Mouse (Mus musculus): ENCODE data around the gene Hist2h3b. TPM values are rescaled to one million over a fixed set of nuclear protein-coding genes. Genes with fewer than 3 reads are reported as not detected.

Hist2h3b gene
- polyA plus RNA-seq, 1 experiment: 1,135 TPM

- Histone ChIP-seq H3K27me3 (ENCODE audit: control insufficient read depth, insufficient read depth, low read length) (no peaks in the 10 kb centered on the region), H3K4me1 (replicated peaks; ENCODE audit: control insufficient read depth, insufficient read depth, low read length) (peaks cover 23% of the 10 kb centered on the region), H3K27ac (ENCODE audit: control insufficient read depth, insufficient read depth, low read length) (peak overlapping the region; percentile 97), H3K4me3 (ENCODE audit: control insufficient read depth, insufficient read depth, low read length) (peak overlapping the region; percentile 89), H3K36me3 (ENCODE audit: control insufficient read depth, insufficient read depth, low read length) (no peaks in the 10 kb centered on the region)
- 8% methylated on average over 9 of the region's 9 CpGs for WGBS
- TF ChIP-seq CTCF (IDR thresholded peaks at IDR 0.05; ENCODE audit: borderline replicate concordance, control insufficient read depth, extremely low read depth, insufficient read depth, low read length, poor library complexity) (no peak), POLR2A (IDR thresholded peaks at IDR 0.05; ENCODE audit: control insufficient read depth, extremely low read depth, insufficient read depth, low read length, poor library complexity) (no peak)
- DNase-seq: peak; percentile 45
Measured at GRCm38 (mm10) chr3:96221640-96222038, 46.8 kb upstream of the Hist2h3b start.

DNA sequence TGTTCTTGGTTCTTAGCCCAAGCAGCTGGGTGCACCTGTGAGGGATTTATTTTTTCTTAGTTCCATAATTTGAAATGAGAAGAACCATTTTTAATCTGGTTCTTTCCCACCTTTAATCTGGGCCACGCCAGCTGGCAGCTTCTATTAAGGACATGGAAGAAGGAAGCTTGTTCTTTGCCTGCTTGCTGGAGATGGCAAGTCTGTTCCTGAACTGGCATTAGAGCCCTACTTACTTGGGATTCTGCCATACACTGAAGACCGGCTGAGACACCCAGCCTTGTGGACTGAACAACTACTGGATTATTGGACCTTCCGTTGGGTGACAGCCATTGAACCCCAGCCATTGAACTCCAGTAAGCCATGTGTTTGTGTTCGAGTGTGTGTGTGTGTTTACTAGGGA, 45.7 kb upstream of the Hist2h3b start:
- DNase-seq: no peak
- Histone ChIP-seq H3K27ac (ENCODE audit: control insufficient read depth, insufficient read depth, low read length) (no peak overlapping the region), H3K4me3 (ENCODE audit: control insufficient read depth, insufficient read depth, low read length) (no peak overlapping the region), H3K4me1 (replicated peaks; ENCODE audit: control insufficient read depth, insufficient read depth, low read length) (peaks cover 23% of the 10 kb centered on the region), H3K36me3 (ENCODE audit: control insufficient read depth, insufficient read depth, low read length) (no peaks in the 10 kb centered on the region), H3K27me3 (ENCODE audit: control insufficient read depth, insufficient read depth, low read length) (no peaks in the 10 kb centered on the region)
- TF ChIP-seq CTCF (IDR thresholded peaks at IDR 0.05; ENCODE audit: borderline replicate concordance, control insufficient read depth, extremely low read depth, insufficient read depth, low read length, poor library complexity) (no peak), POLR2A (IDR thresholded peaks at IDR 0.05; ENCODE audit: control insufficient read depth, extremely low read depth, insufficient read depth, low read length, poor library complexity) (no peak)
- WGBS: 92% methylated on average over 4 of the region's 4 CpGs

- 82% methylated on average over 2 of the region's 2 CpGs for WGBS
Measured at GRCm38 (mm10) chr3:96225421-96225820, 43.0 kb upstream of the Hist2h3b start.

DNA sequence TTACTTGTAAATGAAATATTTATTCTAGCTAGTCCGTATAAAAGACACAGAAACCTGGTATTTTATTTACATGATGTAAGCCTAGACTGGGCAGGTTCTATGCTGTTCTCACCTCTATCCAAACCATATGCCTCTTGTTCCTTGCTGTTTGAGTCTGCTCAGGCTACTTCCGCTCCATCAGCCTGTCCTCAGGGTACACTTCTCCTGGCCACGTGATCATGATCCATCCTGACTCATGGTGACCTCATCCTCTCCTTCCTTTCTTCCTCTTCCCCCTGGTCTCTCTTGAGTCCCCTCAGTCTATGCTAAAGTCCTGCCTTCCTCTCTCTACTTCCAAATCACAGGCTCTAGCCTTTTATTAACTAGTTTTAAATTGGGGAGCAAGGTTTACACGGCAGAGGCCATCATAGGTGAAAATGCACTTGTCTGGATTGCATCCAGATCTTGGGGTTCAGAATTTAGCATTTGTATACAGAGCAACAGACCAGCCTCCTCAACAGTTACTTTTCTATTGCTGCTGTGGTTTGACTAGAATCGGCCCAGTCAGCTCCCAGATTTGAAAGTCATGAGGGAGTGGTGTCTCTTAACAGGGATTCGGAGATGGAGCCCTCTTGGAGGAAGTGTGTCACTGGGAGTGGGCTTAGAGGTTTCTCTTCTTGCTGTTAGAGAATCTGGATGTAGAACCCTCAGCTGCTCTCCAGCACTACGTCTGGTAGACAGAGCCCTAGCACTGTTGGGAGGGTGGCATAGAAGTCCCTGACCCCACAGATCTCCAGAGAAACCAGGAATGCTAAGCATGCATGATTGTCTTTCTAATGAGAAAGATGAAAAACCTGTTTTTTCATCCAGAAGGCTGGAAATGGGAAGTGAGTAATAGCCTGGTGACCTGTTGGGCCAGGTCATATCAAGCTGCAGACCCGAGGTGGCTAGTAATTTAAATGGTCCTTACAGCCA, 41.5 kb upstream of the Hist2h3b start:
- Histone ChIP-seq H3K27me3 (ENCODE audit: control insufficient read depth, insufficient read depth, low read length) (no peaks in the 10 kb centered on the region), H3K27ac (ENCODE audit: control insufficient read depth, insufficient read depth, low read length) (no peak overlapping the region), H3K36me3 (ENCODE audit: control insufficient read depth, insufficient read depth, low read length) (no peaks in the 10 kb centered on the region), H3K4me1 (replicated peaks; ENCODE audit: control insufficient read depth, insufficient read depth, low read length) (peaks cover 16% of the 10 kb centered on the region), H3K4me3 (ENCODE audit: control insufficient read depth, insufficient read depth, low read length) (no peak overlapping the region)
- DNase-seq: no peak
- 83% methylated on average over 8 of the region's 8 CpGs for WGBS
- TF ChIP-seq CTCF (IDR thresholded peaks at IDR 0.05; ENCODE audit: borderline replicate concordance, control insufficient read depth, extremely low read depth, insufficient read depth, low read length, poor library complexity): no peak
- TF ChIP-seq POLR2A (IDR thresholded peaks at IDR 0.05; ENCODE audit: control insufficient read depth, extremely low read depth, insufficient read depth, low read length, poor library complexity): no peak

More at GRCm38 (mm10) chr3:96225421-96225820, 43.0 kb upstream of the Hist2h3b start:
- no peaks in the 10 kb centered on the region for H3K36me3 ChIP-seq (ENCODE audit: control insufficient read depth, insufficient read depth, low read length)
- TF ChIP-seq POLR2A (IDR thresholded peaks at IDR 0.05; ENCODE audit: control insufficient read depth, extremely low read depth, insufficient read depth, low read length, poor library complexity) (no peak), CTCF (IDR thresholded peaks at IDR 0.05; ENCODE audit: borderline replicate concordance, control insufficient read depth, extremely low read depth, insufficient read depth, low read length, poor library complexity) (no peak)
- DNase-seq: no peak
- H3K27ac ChIP-seq (ENCODE audit: control insufficient read depth, insufficient read depth, low read length): no peak overlapping the region
- H3K4me1 ChIP-seq (replicated peaks; ENCODE audit: control insufficient read depth, insufficient read depth, low read length): peaks cover 19% of the 10 kb centered on the region
- no peak overlapping the region for H3K4me3 ChIP-seq (ENCODE audit: control insufficient read depth, insufficient read depth, low read length)
- no peaks in the 10 kb centered on the region for H3K27me3 ChIP-seq (ENCODE audit: control insufficient read depth, insufficient read depth, low read length)

DNA sequence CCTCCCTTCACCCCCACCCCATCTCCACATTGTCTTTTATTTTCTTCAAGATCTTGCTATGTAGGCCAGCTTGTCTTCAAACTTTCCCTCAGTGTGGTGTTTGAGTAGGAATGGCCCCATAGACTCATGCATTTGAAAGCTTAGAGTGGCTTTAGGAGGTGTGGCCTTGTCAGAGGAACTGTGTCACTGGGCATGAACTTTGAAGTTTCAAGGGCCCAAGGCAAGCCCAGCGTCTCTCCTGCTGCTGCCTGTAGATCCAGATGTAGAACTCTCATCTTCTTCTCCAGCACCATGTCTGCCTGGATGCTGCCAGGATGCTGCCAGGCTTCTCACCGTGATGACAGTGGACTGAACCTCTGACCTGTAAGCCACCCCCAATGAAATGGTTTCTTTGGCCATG, 39.6 kb upstream of the Hist2h3b start:
- DNase-seq: no peak
- Histone ChIP-seq H3K4me3 (ENCODE audit: control insufficient read depth, insufficient read depth, low read length) (no peak overlapping the region), H3K36me3 (ENCODE audit: control insufficient read depth, insufficient read depth, low read length) (no peaks in the 10 kb centered on the region), H3K27me3 (ENCODE audit: control insufficient read depth, insufficient read depth, low read length) (no peaks in the 10 kb centered on the region), H3K4me1 (replicated peaks; ENCODE audit: control insufficient read depth, insufficient read depth, low read length) (peaks cover 8% of the 10 kb centered on the region), H3K27ac (ENCODE audit: control insufficient read depth, insufficient read depth, low read length) (no peak overlapping the region)
- TF ChIP-seq CTCF (IDR thresholded peaks at IDR 0.05; ENCODE audit: borderline replicate concordance, control insufficient read depth, extremely low read depth, insufficient read depth, low read length, poor library complexity) (no peak), POLR2A (IDR thresholded peaks at IDR 0.05; ENCODE audit: control insufficient read depth, extremely low read depth, insufficient read depth, low read length, poor library complexity) (no peak)
- WGBS: 66% methylated on average over 2 of the region's 2 CpGs

DNA sequence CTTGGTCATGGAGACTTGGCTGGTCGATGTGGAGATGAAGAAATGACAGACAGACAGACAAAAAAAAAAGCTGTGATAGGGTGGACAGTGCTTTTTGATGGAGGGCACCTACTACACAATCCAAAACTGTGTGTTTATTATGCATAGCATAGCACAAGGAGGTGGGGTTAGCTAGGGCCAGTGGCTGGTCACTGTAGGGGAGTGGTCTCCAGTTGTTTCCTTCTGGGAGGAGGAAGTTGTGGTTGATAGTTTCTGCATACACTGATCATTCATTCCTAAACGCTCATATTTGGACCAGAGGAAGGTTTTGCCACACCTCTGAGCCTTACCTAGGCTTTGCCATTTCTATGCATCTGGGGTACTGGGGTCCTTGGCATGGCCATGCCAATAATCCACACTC, 38.0 kb upstream of the Hist2h3b start:
- Histone ChIP-seq H3K36me3 (ENCODE audit: control insufficient read depth, insufficient read depth, low read length) (no peaks in the 10 kb centered on the region), H3K27me3 (ENCODE audit: control insufficient read depth, insufficient read depth, low read length) (no peaks in the 10 kb centered on the region), H3K27ac (ENCODE audit: control insufficient read depth, insufficient read depth, low read length) (no peak overlapping the region), H3K4me3 (ENCODE audit: control insufficient read depth, insufficient read depth, low read length) (no peak overlapping the region), H3K4me1 (replicated peaks; ENCODE audit: control insufficient read depth, insufficient read depth, low read length) (0 out of 2 replicates have a peak, but pooled peaks cover under 1% of the 10 kb centered on the region)
- DNase-seq: no peak
- no peak for TF ChIP-seq POLR2A (IDR thresholded peaks at IDR 0.05; ENCODE audit: control insufficient read depth, extremely low read depth, insufficient read depth, low read length, poor library complexity)
- TF ChIP-seq CTCF (IDR thresholded peaks at IDR 0.05; ENCODE audit: borderline replicate concordance, control insufficient read depth, extremely low read depth, insufficient read depth, low read length, poor library complexity): no peak
- 56% methylated on average over 2 of the region's 2 CpGs for WGBS

Measured in thymus, adult 2 months (tissue).